Mouse (Mus musculus) embryonic facial prominence, embryonic 11.5 days (tissue): ENCODE measurements around the gene Rcc1. TPM values are rescaled to one million over a fixed set of nuclear protein-coding genes. Genes with fewer than 3 reads are reported as not detected.
"Not testable (repeated sequence)": the region's sequence is repeated elsewhere in the genome, so short reads cannot be mapped to it uniquely, and the experiment has no call there.

Experiments used
- ATAC-seq: fragments of 200-750 bp; cut with Nextera tagmentation; replicated peaks from 2 replicates; pipeline ENCODE4 v1.8.0; 2017; ENCODE audit warnings: low read depth; ENCODE audit not compliant: insufficient number of reproducible peaks, low FRiP score, low TSS enrichment
- DNase-seq: peaks from one replicate; pipeline ENCODE4 v3.0.0-alpha.2; 2015; ENCODE audit warnings: low spot score
- H3K27ac ChIP-seq: fragments of 300-500 bp; sonication (generic); replicated peaks from 2 replicates; pipeline ENCODE4 v1.5.1; 2014; ENCODE audit warnings: mild to moderate bottlenecking, low read depth, low read length, control low read depth
- H3K27me3 ChIP-seq: fragments of 300-500 bp; sonication (generic); 2 replicates; pipeline ENCODE4 v1.6.1; 2014; ENCODE audit warnings: mild to moderate bottlenecking, low read length, moderate library complexity, mixed read lengths; ENCODE audit not compliant: control insufficient read depth, insufficient read depth
- H3K36me3 ChIP-seq: fragments of 300-500 bp; sonication (generic); replicated peaks from 2 replicates; pipeline ENCODE4 v1.6.1; 2014; ENCODE audit warnings: low read depth, mild to moderate bottlenecking, low read length, moderate library complexity, mixed read lengths; ENCODE audit not compliant: control insufficient read depth, insufficient read depth
- H3K4me1 ChIP-seq: fragments of 300-500 bp; sonication (generic); 2 replicates; pipeline ENCODE4 v1.6.1; 2014; ENCODE audit warnings: low read length, mixed read lengths; ENCODE audit not compliant: control insufficient read depth, insufficient read depth
- H3K4me2 ChIP-seq: fragments of 300-500 bp; sonication (generic); 2 replicates; pipeline ENCODE4 v1.6.1; 2014; ENCODE audit warnings: low read depth, mild to moderate bottlenecking, control low read depth, low read length, moderate library complexity
- H3K4me3 ChIP-seq: fragments of 300-500 bp; sonication (generic); 2 replicates; pipeline ENCODE4 v1.5.1; 2014; ENCODE audit warnings: low read depth, low read length, control low read depth
- H3K9ac ChIP-seq: fragments of 300-500 bp; sonication (generic); replicated peaks from 2 replicates; pipeline ENCODE4 v1.6.1; 2014; ENCODE audit warnings: mild to moderate bottlenecking, control low read depth, low read length
- H3K9me3 ChIP-seq: fragments of 300-500 bp; sonication (generic); replicated peaks from 2 replicates; pipeline ENCODE4 v1.6.1; 2016; ENCODE audit warnings: mild to moderate bottlenecking, low read length, inconsistent platforms, mixed read lengths; ENCODE audit not compliant: control insufficient read depth
- WGBS: fragments of 180-500 bp; shearing (Covaris S2); extraction: QIAGEN DNeasy Blood & Tissue Kit; methylation state at CpG from one replicate; pipeline ENCODE4 v1.1.7; 2014; 5-methylcytosine and 5-hydroxymethylcytosine counted together
- polyA plus RNA-seq: library from polyadenylated mRNA; unstranded; fragments of >200 nt; fragmentation: Nextera tagmentation; extraction: Ambion mirVana; gene quantifications from 2 replicates; pipeline ENCODE4 v1.2.1, GENCODE M21; 2014

Rcc1 gene
- polyA plus RNA-seq, 1 experiment from 2014 or later, result 60.6 TPM

GRCm38 (mm10) chr4:132309140-132309848 lies 44.1 kb downstream of the Rcc1 start:
- H3K4me2 ChIP-seq, result peak overlapping the region; percentile 75
- no peaks in the 10 kb centered on the region for H3K27me3 ChIP-seq
- H3K36me3 ChIP-seq, result peaks cover 8% of the 10 kb centered on the region
- DNase-seq (no peak), ATAC-seq (no peak)
- WGBS, result 2% methylated on average over 15 of the region's 15 CpGs
- H3K4me3 ChIP-seq, result peak overlapping the region; percentile 80
- peak overlapping the region; percentile 69; the same call in 1 of the 2 replicates for H3K27ac ChIP-seq
- H3K4me1 ChIP-seq, result no peaks in the 10 kb centered on the region; the same call in 1 of the 2 replicates
- peak overlapping the region; percentile 86 for H3K9ac ChIP-seq
- no peaks in the 10 kb centered on the region for H3K9me3 ChIP-seq

GRCm38 (mm10) chr4:132308437-132309139 lies 44.8 kb downstream of the Rcc1 start:
- ATAC-seq, result peak; percentile 90
- H3K36me3 ChIP-seq, result peaks cover 8% of the 10 kb centered on the region
- WGBS, result 2% methylated on average over 41 of the region's 41 CpGs

GRCm38 (mm10) chr4:132306004-132306403 lies 47.4 kb downstream of the Rcc1 start:
- WGBS, result 85% methylated on average over 6 of the region's 6 CpGs
- H3K36me3 ChIP-seq, result peaks cover 5% of the 10 kb centered on the region
- ATAC-seq, result no peak

More at GRCm38 (mm10) chr4:132308437-132309139, 44.8 kb downstream of the Rcc1 start:
- Histone ChIP-seq H3K27me3 (no peaks in the 10 kb centered on the region), H3K4me1 (no peaks in the 10 kb centered on the region; the same call in 1 of the 2 replicates), H3K27ac (peak overlapping the region; percentile 69), H3K4me3 (peak overlapping the region; percentile 80), H3K9me3 (no peaks in the 10 kb centered on the region), H3K4me2 (peak overlapping the region; percentile 75), H3K9ac (peak overlapping the region; percentile 86)
- DNase-seq, result peak; percentile 96

GRCm38 (mm10) chr4:132305276-132305675 lies 48.1 kb downstream of the Rcc1 start:
- no peak for DNase-seq
- Histone ChIP-seq H3K9me3 (no peaks in the 10 kb centered on the region), H3K4me1 (no peaks in the 10 kb centered on the region; the same call in 1 of the 2 replicates), H3K27me3 (no peaks in the 10 kb centered on the region), H3K36me3 (peaks cover 4% of the 10 kb centered on the region; the same call in 1 of the 2 replicates), H3K27ac (no peak overlapping the region), H3K4me3 (no peak overlapping the region), H3K4me2 (no peak overlapping the region), H3K9ac (no peak overlapping the region)
- 80% methylated on average over 8 of the region's 8 CpGs for WGBS
- no peak for ATAC-seq

More at GRCm38 (mm10) chr4:132306004-132306403, 47.4 kb downstream of the Rcc1 start:
- Histone ChIP-seq H3K27me3 (no peaks in the 10 kb centered on the region), H3K4me2 (no peak overlapping the region), H3K4me1 (no peaks in the 10 kb centered on the region; the same call in 1 of the 2 replicates), H3K9me3 (no peaks in the 10 kb centered on the region), H3K9ac (no peak overlapping the region), H3K4me3 (no peak overlapping the region), H3K27ac (no peak overlapping the region)
- no peak for DNase-seq

- H3K27me3 ChIP-seq, H3K27ac ChIP-seq, H3K4me1 ChIP-seq, H3K36me3 ChIP-seq, ATAC-seq, DNase-seq, H3K9me3 ChIP-seq, H3K9ac ChIP-seq: not testable (repeated sequence)
- 47% methylated on average over 6 of the region's 6 CpGs for WGBS
- Histone ChIP-seq H3K4me2 (peak overlapping the region; percentile 54), H3K4me3 (peak overlapping the region; percentile 40)
Measured at GRCm38 (mm10) chr4:132303484-132303883, 49.9 kb downstream of the Rcc1 start.

GRCm38 (mm10) chr4:132302939-132303479 lies 50.4 kb downstream of the Rcc1 start, which contains the start of gene Rab42:
Rab42 (minus strand) TSS chr4:132303385.
- peak within 1 kb of the TSS; percentile 54 for H3K9ac ChIP-seq
- 2% methylated on average over 31 of the region's 31 CpGs for WGBS
- no peaks in the 10 kb centered on the region for H3K9me3 ChIP-seq
- ATAC-seq (peak; percentile 68), DNase-seq (peak; percentile 77)
- peak within 1 kb of the TSS; percentile 40 for H3K4me3 ChIP-seq
- no peaks in the 10 kb centered on the region for H3K27me3 ChIP-seq
- 0 out of 2 replicates have a peak within 1 kb of the TSS, but pooled peaks have one; percentile 21 for H3K27ac ChIP-seq
- H3K36me3 ChIP-seq, result no peaks in the 10 kb centered on the region
- H3K4me2 ChIP-seq, result peak within 1 kb of the TSS; percentile 54
- H3K4me1 ChIP-seq, result no peaks in the 10 kb centered on the region; the same call in 1 of the 2 replicates

GRCm38 (mm10) chr4:132301965-132302938 lies 51.2 kb downstream of the Rcc1 start:
- Histone ChIP-seq H3K27me3 (no peaks in the 10 kb centered on the region), H3K4me2 (peak overlapping the region; percentile 54), H3K27ac (no peak overlapping the region), H3K9ac (peak overlapping the region; percentile 54), H3K9me3 (no peaks in the 10 kb centered on the region), H3K4me1 (no peaks in the 10 kb centered on the region; the same call in 1 of the 2 replicates), H3K4me3 (peak overlapping the region; percentile 40), H3K36me3 (no peaks in the 10 kb centered on the region)
- no peak for ATAC-seq
- 67% methylated on average over 16 of the region's 16 CpGs for WGBS
- no peak for DNase-seq
